Mouse (Mus musculus): ENCODE data around the gene Slc22a17. TPM values are rescaled to one million over a fixed set of nuclear protein-coding genes. Genes with fewer than 3 reads are reported as not detected.

Gene Slc22a17
- polyA plus RNA-seq, 1 experiment from 2014 or later, result 275 TPM

GRCm38 (mm10) chr14:54935904-54936830 is 23.2 kb upstream of the Slc22a17 start, which contains the start of gene Cmtm5:
TSS of gene Cmtm5 (plus strand) at chr14:54936261.
- Histone ChIP-seq H3K4me3 (ENCODE audit: low read length) (no peak within 1 kb of the TSS), H3K36me3 (ENCODE audit: control insufficient read depth, insufficient read depth, low read length) (no peaks in the 10 kb centered on the region), H3K27ac (ENCODE audit: low read depth, low read length) (peak within 1 kb of the TSS; percentile 63), H3K4me2 (ENCODE audit: low read length) (peak within 1 kb of the TSS; percentile 2; the same call in 1 of the 2 replicates), H3K27me3 (replicated peaks; ENCODE audit: control insufficient read depth, insufficient read depth, low read length) (no peaks in the 10 kb centered on the region; the same call in 1 of the 2 replicates), H3K4me1 (ENCODE audit: control insufficient read depth, insufficient read depth, low read depth, low read length) (peaks cover 5% of the 10 kb centered on the region), H3K9me3 (ENCODE audit: control insufficient read depth, low read length) (no peaks in the 10 kb centered on the region), H3K9ac (ENCODE audit: low read depth, low read length) (peak within 1 kb of the TSS; percentile 8; the same call in 1 of the 2 replicates)
- peak; percentile 90 for ATAC-seq
- WGBS, result 24% methylated on average over 8 of the region's 8 CpGs

DNA sequence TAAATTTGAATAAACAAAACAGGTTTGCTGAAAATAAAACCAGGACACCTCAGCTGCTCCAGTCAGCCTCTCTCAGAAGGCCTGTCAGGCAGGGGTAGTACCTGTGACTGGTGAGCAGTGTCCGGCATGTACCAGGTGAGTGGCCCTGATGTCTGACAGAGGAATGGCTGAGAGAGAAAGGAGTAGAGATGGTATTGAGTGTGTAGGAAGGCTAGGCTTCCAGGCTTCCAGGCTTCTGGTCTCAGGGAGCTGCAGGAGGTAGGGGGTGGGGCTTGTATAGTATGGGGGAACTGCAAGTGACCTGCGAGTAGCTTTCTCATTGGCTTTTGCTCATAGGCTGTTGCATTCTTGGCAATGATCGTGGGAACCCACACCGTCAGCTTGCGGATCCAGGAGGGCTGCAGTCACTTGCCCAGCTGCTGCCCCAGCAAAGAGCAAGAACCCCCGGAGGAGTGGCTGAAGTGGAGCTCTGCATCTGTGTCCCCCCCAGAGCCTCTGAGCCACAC is 19.8 kb upstream of the Slc22a17 start, which contains the start of gene Il25:
Il25 (plus strand) TSS at position 51 of the 506 bp plus-strand sequence.
- Histone ChIP-seq H3K9ac (ENCODE audit: low read depth, low read length) (0 out of 2 replicates have a peak within 1 kb of the TSS, but pooled peaks have one; percentile 28), H3K27me3 (replicated peaks; ENCODE audit: control insufficient read depth, insufficient read depth, low read length) (no peaks in the 10 kb centered on the region), H3K4me1 (ENCODE audit: control insufficient read depth, insufficient read depth, low read depth, low read length) (peaks cover 10% of the 10 kb centered on the region), H3K4me2 (ENCODE audit: low read length) (peak within 1 kb of the TSS; percentile 9; the same call in 1 of the 2 replicates), H3K27ac (ENCODE audit: low read depth, low read length) (no peak within 1 kb of the TSS), H3K9me3 (ENCODE audit: control insufficient read depth, low read length) (no peaks in the 10 kb centered on the region), H3K4me3 (ENCODE audit: low read length) (no peak within 1 kb of the TSS), H3K36me3 (ENCODE audit: control insufficient read depth, insufficient read depth, low read length) (no peaks in the 10 kb centered on the region)
- ATAC-seq, result 0 out of 2 replicates have a peak, but pooled peaks have one; percentile 18
- WGBS, result 22% methylated on average over 6 of the region's 6 CpGs

DNA sequence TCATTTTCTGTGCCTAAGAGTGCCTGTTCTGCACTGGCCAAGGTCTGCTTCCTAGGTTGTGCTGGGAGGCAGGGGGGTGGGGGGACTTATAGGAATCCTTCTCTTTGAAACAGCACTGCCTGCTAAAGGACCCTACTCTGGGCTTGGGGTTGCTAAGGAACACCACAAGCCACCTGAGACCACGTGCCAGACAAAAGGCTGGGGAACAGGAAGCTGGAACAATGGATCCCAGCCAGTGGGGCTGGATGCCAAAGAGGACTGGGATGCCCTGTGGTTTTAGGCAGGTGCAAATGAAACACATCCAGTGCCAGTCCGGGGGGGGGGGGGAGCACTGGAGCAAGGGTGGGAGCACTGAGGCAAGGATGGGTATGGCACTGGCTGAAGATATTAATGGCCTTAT is 17.5 kb upstream of the Slc22a17 start:
- Histone ChIP-seq H3K4me1 (ENCODE audit: control insufficient read depth, insufficient read depth, low read depth, low read length) (peaks cover 24% of the 10 kb centered on the region), H3K27me3 (replicated peaks; ENCODE audit: control insufficient read depth, insufficient read depth, low read length) (no peaks in the 10 kb centered on the region), H3K36me3 (ENCODE audit: control insufficient read depth, insufficient read depth, low read length) (no peaks in the 10 kb centered on the region), H3K27ac (ENCODE audit: low read depth, low read length) (no peak overlapping the region), H3K9me3 (ENCODE audit: control insufficient read depth, low read length) (no peaks in the 10 kb centered on the region), H3K4me3 (ENCODE audit: low read length) (no peak overlapping the region), H3K9ac (ENCODE audit: low read depth, low read length) (no peak overlapping the region), H3K4me2 (ENCODE audit: low read length) (no peak overlapping the region)
- ATAC-seq, result no peak
- 26% methylated on average over 2 of the region's 2 CpGs for WGBS

- H3K9me3 ChIP-seq (ENCODE audit: control insufficient read depth, low read length), result no peaks in the 10 kb centered on the region
- ATAC-seq, result no peak
- H3K4me2 ChIP-seq (ENCODE audit: low read length), result no peak overlapping the region
- H3K9ac ChIP-seq (ENCODE audit: low read depth, low read length), result no peak overlapping the region
- H3K36me3 ChIP-seq (ENCODE audit: control insufficient read depth, insufficient read depth, low read length), result no peaks in the 10 kb centered on the region
- 71% methylated on average over 5 of the region's 5 CpGs for WGBS
- no peak overlapping the region for H3K4me3 ChIP-seq (ENCODE audit: low read length)
- H3K4me1 ChIP-seq (ENCODE audit: control insufficient read depth, insufficient read depth, low read depth, low read length), result peaks cover 24% of the 10 kb centered on the region
- H3K27me3 ChIP-seq (replicated peaks; ENCODE audit: control insufficient read depth, insufficient read depth, low read length), result no peaks in the 10 kb centered on the region
- H3K27ac ChIP-seq (ENCODE audit: low read depth, low read length), result no peak overlapping the region
Measured at GRCm38 (mm10) chr14:54929801-54930200, 16.9 kb upstream of the Slc22a17 start.

DNA sequence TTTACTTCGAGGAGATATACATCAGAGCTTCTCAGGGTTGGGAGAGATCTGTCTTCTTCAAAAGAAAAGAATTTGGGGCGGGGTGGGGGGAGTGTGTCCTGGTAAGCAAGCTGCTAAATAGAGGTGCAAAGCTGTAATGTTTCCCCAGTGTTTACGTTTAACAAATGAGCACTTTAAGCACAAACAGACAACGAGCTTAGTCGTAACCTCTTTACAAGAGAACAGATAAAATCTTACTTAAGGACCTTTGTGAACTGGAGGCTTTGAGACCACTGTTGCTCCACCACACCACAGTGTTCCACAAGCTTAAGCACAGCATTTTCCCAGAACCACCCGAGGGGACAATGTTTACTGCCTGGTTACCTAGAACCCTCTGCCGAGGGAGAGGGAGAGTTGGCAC is 14.4 kb upstream of the Slc22a17 start:
- Histone ChIP-seq H3K36me3 (ENCODE audit: control insufficient read depth, insufficient read depth, low read length) (no peaks in the 10 kb centered on the region), H3K4me3 (ENCODE audit: low read length) (peak overlapping the region; percentile 48), H3K4me1 (ENCODE audit: control insufficient read depth, insufficient read depth, low read depth, low read length) (peaks cover 19% of the 10 kb centered on the region), H3K27ac (ENCODE audit: low read depth, low read length) (peak overlapping the region; percentile 92), H3K9ac (ENCODE audit: low read depth, low read length) (peak overlapping the region; percentile 78), H3K27me3 (replicated peaks; ENCODE audit: control insufficient read depth, insufficient read depth, low read length) (no peaks in the 10 kb centered on the region), H3K4me2 (ENCODE audit: low read length) (peak overlapping the region; percentile 96), H3K9me3 (ENCODE audit: control insufficient read depth, low read length) (no peaks in the 10 kb centered on the region)
- no peak for ATAC-seq
- WGBS, result 21% methylated on average over 7 of the region's 7 CpGs

DNA sequence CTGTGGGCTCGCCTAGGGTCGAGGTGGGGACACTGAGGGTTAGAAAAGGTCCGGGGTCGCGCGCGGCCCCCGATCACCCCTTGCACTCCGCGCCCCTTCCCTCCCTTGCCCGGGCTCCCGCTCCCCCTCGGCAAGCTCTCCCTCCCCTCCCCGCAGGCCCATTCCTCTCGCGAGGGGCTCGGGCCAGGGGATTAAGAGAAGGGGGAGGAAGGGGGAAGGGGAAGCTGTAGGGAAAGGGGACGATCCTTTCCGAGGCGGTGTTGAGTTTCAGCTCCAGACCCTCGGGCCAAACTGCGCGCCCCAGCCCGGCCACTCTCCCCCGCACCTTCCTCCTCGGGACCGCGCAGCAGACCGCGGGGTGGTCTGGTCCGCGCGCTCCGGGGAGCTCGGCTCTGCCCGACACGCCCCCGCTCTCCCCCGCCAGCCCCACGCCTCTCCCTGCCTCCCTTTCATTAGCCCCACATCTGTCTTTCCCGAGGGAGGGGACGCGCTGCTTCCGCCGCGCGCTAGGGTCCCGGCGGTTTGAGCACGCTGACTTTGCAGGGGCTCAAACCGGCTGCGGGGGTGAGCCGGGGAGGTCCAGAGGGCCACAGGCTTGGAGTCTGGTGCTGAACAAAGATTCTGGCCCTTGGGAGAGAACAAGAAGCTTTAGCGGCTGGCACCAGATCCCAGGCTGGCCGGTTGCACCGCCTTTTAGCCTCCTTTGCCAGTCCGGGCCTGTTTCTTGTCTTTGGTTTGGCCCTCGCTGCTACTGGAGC is 13.6 kb upstream of the Slc22a17 start:
- Histone ChIP-seq H3K27ac (ENCODE audit: low read depth, low read length) (peak overlapping the region; percentile 92), H3K9ac (ENCODE audit: low read depth, low read length) (peak overlapping the region; percentile 78), H3K36me3 (ENCODE audit: control insufficient read depth, insufficient read depth, low read length) (no peaks in the 10 kb centered on the region), H3K9me3 (ENCODE audit: control insufficient read depth, low read length) (peaks cover 3% of the 10 kb centered on the region), H3K4me1 (ENCODE audit: control insufficient read depth, insufficient read depth, low read depth, low read length) (peaks cover 19% of the 10 kb centered on the region), H3K27me3 (replicated peaks; ENCODE audit: control insufficient read depth, insufficient read depth, low read length) (no peaks in the 10 kb centered on the region), H3K4me2 (ENCODE audit: low read length) (peak overlapping the region; percentile 96), H3K4me3 (ENCODE audit: low read length) (peak overlapping the region; percentile 48)
- WGBS, result 0% methylated on average over 51 of the region's 58 CpGs
- peak; percentile 56 for ATAC-seq

DNA sequence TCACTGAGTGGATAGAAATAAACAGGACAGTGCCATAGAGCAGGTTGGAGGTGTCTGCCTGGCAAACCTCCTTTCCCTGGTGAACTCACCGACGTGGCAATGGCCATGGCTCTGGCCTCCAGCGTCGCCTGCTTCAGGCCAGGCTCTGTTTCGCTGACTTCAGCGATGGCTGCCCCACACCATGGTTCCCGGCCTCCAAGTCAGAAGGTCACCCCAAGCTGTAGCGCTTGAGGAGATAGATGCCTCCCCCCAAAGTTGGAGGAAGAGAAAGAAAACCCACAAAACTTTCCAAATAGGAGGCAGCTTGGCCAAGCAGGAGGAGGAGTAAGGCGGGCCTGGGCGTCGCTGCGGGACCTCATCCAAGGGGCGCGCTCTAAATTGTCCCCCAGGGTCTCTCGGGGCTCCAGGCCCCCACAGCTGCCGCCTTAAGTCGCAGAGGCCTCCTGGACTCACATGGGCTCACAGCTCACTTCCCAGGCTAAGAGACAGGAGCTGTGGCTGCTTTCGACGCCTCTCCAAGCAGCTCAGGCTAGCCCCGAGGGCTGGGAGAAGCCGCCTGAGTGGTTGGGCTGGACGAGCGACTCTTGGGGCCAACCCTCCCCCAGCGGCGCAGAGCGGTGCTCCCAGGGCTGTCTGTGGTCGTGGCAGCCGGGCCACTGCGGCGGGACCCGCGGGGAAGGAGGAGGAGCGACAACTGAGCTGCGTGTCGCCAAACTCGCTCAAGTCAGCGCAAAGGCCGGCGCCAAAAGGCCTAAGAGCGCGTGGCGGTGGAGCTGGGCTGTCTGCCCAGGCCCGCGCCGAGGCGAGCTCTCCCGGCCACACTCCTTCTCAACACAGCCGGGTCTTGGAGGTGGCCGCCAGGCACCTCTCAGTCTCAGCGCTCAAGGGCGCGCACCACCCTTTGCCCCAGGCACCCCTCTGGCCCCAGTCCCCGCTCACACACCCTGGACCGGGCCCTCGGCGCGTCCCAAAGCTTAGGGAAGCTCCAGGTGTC is 12.7 kb upstream of the Slc22a17 start, which contains the start of gene Efs:
Efs (minus strand) TSS at position 778 of the 994 bp plus-strand sequence.
- Histone ChIP-seq H3K27me3 (replicated peaks; ENCODE audit: control insufficient read depth, insufficient read depth, low read length) (no peaks in the 10 kb centered on the region), H3K4me3 (ENCODE audit: low read length) (peak within 1 kb of the TSS; percentile 48), H3K9ac (ENCODE audit: low read depth, low read length) (peak within 1 kb of the TSS; percentile 78), H3K4me2 (ENCODE audit: low read length) (peak within 1 kb of the TSS; percentile 96), H3K4me1 (ENCODE audit: control insufficient read depth, insufficient read depth, low read depth, low read length) (peaks cover 19% of the 10 kb centered on the region), H3K27ac (ENCODE audit: low read depth, low read length) (peak within 1 kb of the TSS; percentile 92), H3K36me3 (ENCODE audit: control insufficient read depth, insufficient read depth, low read length) (peaks cover 5% of the 10 kb centered on the region), H3K9me3 (ENCODE audit: control insufficient read depth, low read length) (peaks cover 12% of the 10 kb centered on the region)
- 2% methylated on average over 52 of the region's 57 CpGs for WGBS
- ATAC-seq, result peak; percentile 73
